Mouse (Mus musculus) monocyte, adult 5-6 weeks (primary cell): ENCODE results near the gene Rspo1. TPM values are rescaled to one million over a fixed set of nuclear protein-coding genes. Genes with fewer than 3 reads are reported as not detected.

Source experiments
- ATAC-seq: fragments of 153-309, 156-312 bp; replicated peaks from 2 replicates; pipeline ENCODE4 v1.8.0; 2017; ENCODE audit warnings: mild to moderate bottlenecking; ENCODE audit not compliant: low TSS enrichment, insufficient number of reproducible peaks, severe bottlenecking, poor library complexity, low FRiP score
- total RNA-seq: library from RNA; stranded (forward); fragments of 200-1000, 200-491, 200-594 nt; gene quantifications from 3 replicates; pipeline ENCODE4 v1.2.3, GENCODE M21; 2017

Rspo1 gene
- total RNA-seq, 1 experiment from 2014 or later = not detected

DNA sequence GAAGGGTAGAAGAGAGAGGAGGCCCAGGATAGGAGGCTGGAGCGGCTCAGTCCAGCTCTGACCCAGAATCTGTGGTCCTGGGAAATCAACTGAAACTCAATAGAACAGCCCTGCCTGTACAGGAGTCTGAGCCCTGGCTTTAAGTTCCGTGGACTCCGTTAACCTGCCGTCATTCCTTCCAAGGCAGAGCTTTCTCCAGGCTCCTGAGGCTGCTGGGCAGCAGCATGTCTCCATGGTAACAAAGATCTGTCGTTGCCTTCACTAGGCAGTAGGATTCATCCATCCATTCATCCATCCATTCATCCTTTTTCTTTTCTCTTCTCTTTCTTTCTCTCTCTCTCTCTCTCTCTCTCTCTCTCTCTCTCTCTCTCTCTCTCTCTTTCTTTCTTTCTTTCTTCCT lies 15.6 kb upstream of the Rspo1 start:
- no peak for ATAC-seq

DNA sequence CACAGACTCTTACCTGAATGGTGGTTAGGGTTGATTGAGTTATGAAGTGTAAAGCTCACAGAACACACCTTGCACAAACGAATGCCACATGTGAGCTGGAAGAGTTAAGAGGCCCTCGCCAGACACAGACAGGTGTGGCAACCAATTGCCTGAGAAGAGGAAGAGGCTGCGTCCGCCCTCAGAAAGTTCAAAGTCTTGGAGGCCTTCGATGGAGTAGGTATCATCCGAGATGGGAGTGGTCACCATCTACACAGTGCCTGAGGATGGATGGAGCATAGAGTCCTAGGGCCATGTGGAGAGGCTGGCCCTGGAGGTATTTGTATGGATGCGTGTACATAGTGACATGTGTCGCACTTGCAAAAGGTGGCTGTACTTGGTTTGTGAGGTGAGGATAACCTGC lies 15.1 kb upstream of the Rspo1 start:
- no peak for ATAC-seq

DNA sequence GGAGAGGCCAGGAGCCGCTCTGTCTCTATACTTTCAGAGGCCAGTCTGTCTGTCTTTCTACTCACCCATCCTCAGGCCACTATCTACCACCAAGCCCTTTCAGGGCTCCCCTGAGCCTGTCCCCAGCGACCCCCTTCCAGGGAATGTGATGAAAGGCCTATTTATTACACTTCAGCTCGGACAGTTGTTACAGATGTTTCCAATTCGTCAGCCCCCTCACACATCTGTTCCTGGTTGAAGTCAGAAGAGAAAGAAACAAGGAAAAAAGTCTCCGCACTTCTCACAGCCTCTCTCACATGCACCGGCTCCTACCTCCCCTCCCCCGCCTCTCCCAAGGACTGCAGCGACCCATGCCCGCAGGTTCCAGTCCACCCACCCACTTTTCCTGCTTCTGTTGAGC lies 13.9 kb upstream of the Rspo1 start:
- ATAC-seq = no peak

DNA sequence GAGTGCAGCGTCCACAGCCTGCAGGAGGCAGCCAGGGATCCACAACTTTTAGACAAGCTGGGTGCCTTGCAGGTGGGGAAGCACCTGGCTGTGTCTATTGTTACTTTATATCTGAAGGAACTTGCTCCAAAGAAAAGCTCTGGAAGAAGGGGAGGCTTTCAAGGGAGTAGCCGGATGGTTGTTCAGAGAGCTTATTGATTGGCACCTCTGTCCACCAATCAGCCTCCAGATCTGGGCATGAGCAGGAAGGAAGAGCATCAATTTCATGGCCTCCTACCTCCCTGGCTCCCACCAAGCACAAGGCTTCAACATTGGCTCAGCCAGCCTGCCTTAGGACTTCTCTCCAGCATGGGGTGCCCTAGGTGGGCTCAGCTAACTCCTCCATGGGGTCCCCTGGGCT lies 12.9 kb upstream of the Rspo1 start:
- ATAC-seq = no peak

DNA sequence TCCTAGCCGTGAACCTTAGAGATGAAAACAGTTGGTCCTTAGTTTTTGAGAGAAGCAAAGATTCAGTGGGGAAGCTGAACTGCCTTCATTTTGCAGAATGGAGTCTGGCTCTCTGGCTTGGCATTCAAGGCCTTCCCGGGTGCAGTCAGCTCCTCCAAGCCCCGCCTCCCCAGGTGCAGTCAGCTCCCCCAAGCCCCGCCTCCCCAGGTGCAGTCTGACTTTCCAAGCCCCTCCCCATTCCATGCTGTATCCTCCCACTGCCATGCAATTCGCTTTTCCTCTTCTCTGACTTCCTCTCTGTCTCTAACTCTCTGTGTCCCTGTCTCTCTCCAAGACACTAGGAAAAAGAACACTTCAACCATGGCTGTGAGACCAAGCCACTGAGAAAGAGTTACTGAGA lies 8.0 kb upstream of the Rspo1 start:
- no peak for ATAC-seq

DNA sequence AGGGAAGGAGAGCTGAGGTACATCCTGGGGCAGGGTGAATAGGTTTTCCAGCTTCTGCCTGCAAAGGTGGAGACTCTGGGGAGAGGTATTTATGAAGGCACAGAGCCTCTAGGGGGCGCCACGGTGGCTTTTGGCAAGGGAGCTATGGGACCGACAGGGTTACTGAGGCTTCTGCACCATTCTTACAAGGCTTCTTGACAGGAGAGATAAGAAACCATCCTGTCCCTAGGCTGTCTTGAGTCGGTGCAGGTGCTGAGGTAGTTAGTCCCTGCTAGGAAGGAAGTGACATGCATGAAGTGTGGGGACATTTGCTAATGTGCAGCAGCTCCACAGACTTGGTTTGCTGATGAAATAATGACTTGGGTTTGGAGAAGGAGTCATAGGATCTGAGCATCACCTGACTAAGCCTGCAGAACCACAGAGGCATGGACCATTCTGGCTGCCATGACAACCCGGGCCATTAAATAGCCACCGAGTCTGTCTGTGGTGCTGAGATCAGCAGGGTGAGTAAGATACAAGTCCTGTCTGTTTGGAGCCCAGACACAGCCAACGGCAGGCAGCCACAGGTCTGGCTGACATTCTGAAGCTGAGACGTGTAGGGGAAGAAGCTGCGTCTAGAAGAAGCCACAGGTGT lies 2.2 kb upstream of the Rspo1 start:
- no peak for ATAC-seq

DNA sequence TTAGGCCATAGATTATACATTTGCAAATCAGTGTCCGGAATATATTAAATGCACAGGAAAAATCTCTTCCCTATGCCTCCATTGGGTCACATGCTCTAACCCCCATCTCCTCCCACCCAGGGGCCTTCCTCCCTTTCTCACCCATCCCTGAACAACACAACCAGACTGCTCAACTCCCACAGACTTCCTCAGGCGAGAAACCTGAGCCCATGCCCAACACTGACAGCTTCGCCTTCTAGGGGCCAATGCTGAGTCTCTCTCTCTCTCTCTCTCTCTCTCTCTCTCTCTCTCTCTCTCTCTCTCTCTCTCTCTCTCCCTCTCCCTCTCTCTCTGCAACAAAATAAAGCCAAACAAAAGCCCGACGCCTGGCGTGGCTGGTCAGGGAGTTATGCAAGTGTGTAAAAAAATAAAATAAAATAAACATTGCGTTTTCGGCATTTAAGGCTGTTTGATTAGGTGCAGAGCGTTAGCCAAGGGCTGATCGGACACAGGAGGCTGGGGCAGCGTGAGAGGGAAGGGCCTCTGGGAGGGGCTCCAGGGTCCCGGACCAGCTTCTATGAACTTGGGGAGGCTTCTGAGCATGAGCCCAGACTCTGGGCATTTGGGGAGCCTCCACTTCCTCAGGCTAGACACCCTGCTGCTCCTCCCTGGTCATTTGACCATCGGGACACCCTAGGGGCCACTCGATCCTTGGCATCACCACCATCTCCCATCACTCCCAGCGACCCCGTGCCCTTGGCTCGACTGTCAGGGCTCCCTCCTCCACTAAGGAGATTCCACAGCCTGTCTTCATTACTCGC lies 1.2 kb upstream of the Rspo1 start:
- no peak for ATAC-seq

DNA sequence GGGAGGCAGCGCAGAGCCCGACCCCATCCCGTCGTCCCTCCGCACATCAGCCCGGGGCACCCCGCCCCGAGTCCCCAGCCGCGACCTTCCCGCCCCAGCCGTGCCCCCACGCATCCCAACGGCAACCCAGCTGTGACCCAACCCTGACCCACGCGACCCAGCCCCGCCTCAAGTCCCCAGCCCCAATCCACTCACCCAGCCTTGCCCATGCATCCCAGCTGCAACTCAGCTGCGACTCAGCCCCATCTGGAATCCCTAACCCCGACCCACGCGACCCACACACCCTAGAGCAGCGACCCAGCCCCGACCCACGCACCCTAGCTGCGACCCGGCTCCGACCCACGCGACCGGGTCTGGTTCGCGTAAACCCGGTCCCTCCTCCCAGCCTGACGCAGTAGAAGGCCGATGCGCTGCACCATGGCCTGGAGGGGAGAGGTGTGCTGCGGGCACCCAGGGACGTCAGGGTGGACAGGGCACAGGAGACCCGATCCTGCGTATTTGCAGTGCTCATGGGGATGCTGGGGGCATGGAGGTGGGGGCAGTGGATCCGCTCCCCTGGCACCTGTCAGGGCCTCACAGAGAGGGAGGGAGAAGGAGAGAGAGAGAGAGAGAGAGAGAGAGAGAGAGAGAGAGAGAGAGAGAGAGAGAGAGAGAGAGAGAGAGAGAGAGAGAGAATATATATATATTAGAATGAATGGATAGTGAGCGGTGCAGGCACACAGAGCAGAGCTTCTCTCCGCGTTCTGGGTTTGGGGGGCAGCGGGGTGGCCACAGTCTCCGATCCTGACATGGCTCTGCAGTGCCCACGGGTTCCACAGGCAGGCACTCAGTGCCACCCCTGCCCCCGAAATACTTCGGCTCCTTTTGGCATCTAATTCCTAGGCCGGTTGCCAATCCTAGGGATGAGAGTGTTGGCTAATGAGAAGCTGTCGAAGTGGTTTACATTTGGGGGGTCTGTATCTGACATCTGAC lies 795 bp downstream of the Rspo1 start:
- no peak for ATAC-seq

DNA sequence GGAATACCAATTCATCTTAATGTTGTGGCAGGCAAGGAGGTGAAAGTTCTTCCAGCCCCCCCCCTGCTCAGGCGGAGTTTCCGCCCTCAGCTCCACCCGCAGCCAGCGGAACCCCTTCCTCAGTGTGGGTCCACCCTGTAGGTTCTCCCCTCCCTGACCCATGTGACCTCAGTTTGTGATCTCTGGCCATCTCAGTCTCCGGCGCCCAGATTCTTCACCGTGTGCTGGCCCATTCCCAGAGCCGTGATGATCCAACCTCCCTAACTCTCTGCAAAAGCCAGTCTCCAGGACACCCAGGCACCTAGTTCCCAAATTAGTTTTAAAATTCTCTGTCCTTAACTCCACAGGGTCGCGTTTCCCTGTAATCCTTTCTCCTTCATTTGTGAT lies 1.5 kb downstream of the Rspo1 start:
- ATAC-seq = no peak

DNA sequence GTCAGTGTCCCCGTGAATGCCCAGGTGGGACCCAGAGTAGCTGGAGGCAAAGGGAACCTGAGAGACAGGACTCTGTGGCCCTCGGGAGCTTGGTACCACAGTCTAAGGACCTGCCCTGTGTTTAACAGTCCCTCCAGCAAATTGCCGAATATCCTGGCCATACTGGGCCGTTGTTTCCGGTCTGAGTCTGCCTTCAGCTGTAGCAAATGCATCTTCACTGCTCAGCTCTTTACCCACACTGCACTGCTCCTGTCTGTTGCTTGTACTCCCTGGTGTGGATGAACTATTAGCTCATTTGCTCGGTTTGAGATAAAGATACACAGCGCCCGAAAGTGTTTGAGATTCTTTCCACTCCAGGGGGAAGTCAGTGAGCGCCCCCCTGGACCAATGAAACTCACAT lies 2.2 kb downstream of the Rspo1 start:
- no peak for ATAC-seq

DNA sequence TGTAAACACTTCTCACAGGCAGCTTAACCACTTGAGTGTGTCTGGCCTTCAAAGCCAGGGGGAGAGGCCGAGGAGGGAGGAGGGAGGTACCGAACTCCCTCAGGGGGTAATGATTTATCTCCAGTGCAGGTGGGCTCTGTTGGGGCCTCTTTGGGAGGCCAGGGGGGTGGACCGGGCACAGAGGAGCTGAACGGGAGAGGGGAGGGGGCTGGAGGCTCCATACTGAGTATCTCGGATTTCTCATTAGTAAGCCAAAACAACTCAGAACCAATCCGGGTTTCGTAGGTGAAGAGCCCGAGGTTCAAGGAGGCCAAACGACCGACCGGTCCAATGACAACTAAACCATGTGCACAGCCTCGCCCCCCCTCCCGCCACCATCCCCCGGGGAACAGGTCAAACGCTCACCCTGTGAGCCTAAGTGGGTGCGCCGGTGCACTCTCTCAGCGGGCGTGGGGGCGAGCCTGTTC lies 3.6 kb downstream of the Rspo1 start:
- ATAC-seq = no peak

DNA sequence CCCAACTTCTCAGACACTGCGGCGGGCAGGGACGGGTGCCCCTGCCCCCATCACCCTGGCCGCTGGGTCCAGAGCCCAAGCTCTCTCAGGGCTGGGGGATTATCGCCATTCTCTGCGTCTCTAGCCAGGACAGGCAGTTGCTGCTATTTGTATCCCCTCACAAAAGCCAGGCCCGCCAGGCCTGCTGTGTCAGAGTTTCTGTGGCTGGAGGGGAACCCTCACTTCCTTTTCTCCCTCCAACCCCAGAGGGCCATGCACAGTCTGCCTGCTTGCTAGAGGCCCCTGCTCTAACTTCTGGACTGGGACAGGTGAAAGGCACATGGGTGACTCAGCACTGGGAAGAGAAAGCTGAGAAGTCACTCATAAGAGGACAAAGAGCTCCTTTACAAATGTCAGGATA lies 4.1 kb downstream of the Rspo1 start:
- no peak for ATAC-seq

DNA sequence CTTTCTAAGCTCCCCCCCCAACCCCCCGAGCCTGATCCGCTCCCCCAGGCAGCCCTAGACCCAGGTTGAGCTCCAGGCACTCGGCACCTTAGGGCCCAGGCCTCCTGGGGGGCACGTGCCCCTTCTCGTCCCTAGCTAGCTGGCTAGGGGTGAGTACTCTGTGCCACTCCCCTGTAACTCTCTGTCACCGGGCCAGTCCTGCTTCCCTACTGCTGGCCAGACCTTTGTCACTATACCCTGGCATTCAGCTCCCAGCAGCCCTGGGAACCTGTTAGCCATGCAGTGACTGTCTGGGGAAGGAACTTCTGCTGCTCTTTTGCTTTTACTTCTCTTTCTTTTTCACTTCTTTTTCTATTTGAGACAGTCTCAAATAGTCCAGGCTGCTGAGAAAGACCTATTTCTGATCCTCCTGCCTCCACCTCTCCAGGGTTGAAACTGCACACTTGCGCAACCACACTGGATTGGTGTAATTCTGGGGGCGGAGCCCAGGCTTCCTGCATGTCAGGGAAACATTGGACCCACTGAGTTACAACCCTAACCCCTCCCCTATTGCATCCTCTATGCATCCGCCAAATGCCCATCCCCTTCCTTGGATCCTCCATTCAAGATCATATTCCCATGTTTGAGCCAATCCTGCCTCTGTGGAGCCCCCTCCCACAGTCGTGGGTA lies 11.4 kb downstream of the Rspo1 start:
- ATAC-seq = no peak

DNA sequence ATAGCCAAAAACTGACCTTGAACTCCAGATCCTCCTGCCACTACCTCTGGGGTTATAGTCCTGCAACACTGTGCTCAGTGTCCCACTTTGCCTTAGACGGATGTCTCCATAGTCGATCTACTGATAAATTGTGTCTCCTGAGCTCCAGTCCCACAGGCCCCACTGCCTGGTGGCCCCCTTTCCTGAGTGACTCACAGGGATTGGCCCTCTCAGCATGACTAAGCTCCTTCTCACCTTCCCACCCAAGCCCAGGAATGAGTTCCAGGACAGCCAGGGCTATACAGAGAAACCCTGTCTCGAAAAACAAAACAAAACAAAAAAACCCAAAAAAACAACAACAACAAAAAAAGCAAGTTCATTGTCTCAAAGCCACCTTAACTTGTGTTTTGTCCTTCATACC lies 13.3 kb downstream of the Rspo1 start:
- no peak for ATAC-seq

DNA sequence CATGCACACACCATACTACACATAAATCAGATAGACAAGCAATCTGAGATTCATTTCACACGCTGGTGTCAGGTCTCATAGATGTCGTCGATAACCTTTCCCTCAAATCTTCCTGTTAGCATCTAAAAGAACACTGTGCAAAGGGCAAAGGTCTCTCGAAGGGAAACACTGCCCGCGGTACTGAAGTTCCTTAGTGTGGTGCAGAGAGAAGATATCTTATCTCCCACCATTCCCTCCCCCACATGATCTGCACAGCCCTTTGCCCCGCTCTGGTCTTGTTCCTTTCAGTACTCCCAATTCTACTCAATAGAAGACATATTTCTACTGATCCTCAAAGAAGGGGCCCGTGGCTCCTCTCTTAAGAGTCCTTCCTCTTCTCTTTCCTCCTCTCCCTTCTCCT lies 16.7 kb downstream of the Rspo1 start:
- no peak for ATAC-seq

DNA sequence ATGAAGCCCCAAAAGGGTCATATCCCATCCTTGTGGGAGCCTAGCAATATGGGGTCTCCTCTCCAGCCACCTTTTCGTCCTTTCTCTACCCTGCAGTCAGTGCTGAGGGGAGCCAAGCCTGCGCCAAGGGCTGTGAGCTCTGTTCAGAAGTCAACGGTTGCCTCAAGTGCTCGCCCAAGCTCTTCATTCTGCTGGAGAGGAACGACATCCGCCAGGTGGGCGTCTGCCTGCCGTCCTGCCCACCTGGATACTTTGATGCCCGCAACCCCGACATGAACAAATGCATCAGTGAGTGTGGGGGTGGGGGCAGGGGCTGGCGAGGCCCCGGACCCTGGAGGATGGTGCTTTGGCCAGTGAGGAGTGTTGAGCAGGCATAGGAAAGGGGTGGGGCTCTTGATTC lies 18.7 kb downstream of the Rspo1 start:
- ATAC-seq = no peak

DNA sequence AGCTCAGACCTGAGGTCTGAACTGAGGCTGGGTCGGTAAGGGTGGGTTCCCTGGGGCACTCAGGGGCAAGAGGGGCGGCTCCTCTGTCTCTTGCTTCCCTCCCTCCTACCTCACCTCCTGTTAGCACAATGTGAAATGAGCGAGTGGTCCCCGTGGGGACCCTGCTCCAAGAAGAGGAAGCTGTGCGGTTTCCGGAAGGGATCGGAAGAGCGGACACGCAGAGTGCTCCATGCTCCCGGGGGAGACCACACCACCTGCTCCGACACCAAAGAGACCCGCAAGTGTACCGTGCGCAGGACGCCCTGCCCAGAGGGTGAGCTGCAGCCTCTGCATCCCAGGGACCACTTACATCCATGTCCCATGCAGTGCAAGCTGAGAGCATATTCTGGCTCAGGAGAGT lies 21.2 kb downstream of the Rspo1 start:
- ATAC-seq = no peak

DNA sequence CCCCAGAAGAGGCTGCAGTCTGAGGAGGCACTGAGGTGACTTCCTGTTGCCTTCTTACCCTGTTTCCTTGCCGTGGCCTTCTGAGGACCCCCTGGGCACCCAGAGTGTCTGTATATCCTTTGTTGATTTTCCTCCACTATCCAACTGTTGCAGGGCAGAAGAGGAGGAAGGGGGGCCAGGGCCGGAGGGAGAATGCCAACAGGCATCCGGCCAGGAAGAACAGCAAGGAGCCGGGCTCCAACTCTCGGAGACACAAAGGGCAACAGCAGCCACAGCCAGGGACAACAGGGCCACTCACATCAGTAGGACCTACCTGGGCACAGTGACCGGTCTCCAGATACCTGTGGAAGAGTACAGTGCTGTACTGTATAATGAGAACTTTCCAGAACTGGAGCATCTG lies 22.0 kb downstream of the Rspo1 start:
- no peak for ATAC-seq

DNA sequence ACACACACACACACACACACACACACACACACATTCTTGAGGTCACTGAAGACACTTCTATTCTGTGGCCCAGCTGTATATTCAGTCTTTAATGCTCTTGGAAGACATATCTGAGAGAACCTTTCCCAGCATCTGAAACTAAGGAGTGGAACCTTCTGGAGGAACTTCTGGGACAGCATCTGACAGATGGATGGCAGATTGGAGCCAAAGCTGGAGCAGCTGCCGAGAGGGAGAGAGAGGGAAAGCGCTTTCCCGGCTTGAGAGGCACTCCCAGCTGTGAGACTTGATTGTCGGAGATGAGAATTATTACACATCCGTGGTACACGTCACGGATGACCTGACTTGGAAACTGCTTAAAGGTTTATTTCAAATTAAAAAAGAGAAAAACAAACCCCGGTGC lies 22.5 kb downstream of the Rspo1 start:
- ATAC-seq = no peak
